Mouse (Mus musculus): Measurements from ENCODE around the gene Kifap3.
"Not testable (repeated sequence)": the region's sequence is repeated elsewhere in the genome, so short reads cannot be mapped to it uniquely, and the experiment has no call there.

Kifap3 gene

GRCm38 (mm10) chr1:163779336-163780115 lies at the start of gene Kifap3:
Gene Kifap3, plus strand, starts transcription at chr1:163779583.
- DNase-seq (ENCODE audit: low read depth, low spot score): peak; percentile 99

DNA sequence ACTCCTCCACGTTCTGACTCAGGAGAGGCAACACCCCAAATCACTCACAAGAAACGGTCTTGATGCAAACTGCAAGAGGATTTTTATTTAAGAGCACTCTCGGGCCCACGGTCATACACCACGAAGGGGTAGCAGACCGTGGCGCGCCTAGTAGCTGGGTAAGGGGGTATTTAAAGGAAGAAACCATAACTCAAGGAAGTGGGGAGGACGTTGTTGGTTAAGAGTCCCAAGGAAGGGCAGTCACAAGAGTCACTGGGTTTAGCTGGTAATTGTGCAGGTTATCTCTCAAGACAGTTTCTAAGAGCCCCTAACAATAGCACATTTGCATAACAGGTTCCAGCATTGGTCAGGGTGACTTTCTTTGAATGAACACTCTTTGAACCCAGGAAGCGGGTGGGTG lies 48.2 kb upstream of the Kifap3 start:
- not testable (repeated sequence) for DNase-seq (ENCODE audit: low read depth, low spot score)

DNA sequence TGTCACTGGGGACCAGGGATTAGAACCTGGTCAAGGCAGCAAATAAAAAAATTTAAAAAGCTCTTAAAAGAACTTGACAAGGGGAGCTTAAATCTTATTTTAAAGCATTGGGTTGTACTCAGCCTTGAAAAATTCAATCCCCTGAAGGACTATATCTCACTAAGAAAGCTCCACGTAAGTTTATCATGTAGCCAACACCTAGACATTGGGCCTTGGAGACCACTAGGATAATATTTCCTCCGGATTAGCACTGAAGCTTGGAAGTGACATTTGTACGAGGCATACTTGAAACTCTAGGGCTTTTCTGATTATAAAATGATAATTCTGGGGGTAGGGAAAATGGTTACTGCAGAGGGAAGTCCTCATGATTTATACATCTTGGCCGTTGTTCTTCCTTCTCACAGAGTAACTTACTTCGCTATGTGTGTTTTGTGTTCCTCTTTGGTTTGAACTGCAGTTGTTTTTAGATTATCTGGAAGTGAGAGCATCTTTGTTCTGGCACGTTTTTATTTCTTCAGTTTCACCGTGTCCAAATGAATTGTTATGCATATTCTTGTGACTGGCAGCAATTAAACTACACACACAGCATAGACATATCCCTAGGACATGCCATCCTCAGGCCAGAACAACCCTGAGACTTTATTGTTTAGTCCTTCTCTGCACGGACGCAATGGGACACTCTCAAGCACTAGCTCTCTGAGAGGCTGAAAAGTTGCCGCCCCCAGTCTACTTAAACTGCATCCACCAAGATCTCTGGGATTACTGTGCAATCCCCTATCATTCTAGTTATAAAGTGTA lies 42.7 kb upstream of the Kifap3 start:
- no peak for DNase-seq (ENCODE audit: low read depth, low spot score)

- no peak for DNase-seq (ENCODE audit: low read depth, low spot score)
Measured at GRCm38 (mm10) chr1:163737239-163737533, 42.2 kb upstream of the Kifap3 start.

- DNase-seq (ENCODE audit: low read depth, low spot score): no peak
Measured at GRCm38 (mm10) chr1:163751360-163751992, 27.9 kb upstream of the Kifap3 start.

- peak; percentile 63 for DNase-seq (ENCODE audit: low read depth, low spot score)
Measured at GRCm38 (mm10) chr1:163757462-163758207, 21.7 kb upstream of the Kifap3 start.

- not testable (repeated sequence) for DNase-seq (ENCODE audit: low read depth, low spot score)
Measured at GRCm38 (mm10) chr1:163783577-163783976, 4.2 kb downstream of the Kifap3 start.

DNA sequence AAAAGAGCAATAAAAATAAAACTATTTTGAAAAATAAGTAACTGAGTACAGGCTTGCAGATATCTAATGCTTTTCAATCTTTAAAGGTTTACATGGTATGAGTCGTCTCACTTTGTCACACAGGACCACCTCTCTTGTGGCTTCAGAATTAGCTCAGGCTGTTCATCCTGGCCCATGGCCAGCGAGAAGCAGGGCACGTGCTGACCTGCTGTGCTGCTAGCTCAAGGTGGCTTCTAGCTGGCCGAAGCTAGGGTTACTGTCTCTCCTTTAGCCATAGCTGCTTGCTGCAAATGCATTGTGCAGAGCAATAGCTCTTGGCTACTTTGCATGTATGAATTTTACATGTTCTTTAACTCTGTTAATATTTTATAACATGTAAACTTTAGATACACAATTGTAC lies 42.0 kb downstream of the Kifap3 start:
- no peak for DNase-seq (ENCODE audit: low read depth, low spot score)

DNA sequence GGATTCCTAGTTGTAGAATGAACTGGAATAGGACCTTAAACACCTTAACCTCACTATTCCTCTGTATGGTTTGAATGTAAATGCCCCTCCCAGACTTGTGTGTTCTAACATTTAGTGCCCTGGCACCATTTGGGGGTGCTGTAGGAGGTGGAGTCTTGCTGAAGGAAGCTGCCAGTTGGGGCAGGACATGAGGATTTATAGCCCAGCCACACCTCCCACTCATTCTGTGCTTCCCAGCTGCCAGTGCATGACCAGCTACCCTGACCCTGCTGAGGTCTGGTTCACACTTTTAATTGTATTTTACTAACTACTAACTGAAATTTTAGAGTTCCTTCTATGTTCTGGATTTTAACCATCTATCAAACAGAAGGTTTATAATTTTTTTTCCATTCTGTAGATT lies 50.1 kb downstream of the Kifap3 start:
- no peak for DNase-seq (ENCODE audit: low read depth, low spot score)

- DNase-seq (ENCODE audit: low read depth, low spot score): no peak
Measured at GRCm38 (mm10) chr1:163834066-163834465, 54.7 kb downstream of the Kifap3 start.

DNA sequence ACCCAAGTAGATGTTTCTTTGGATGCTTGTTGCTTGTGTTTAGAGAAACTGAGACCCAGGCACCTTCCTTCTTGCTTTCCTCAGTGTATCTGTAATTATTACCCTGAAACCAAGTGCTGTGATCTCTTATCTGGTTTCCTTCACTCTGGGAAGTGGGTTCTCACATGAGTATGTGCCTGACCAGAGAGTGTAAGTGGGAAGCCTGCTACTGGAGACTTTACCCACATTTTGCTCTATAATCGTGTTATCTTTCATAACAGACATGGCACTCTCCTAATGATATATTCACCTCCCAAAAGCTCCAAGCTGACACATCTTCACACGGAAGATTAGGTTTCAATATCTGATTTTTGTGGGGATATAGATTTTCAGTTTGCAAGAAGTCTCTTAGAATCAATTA lies 55.7 kb downstream of the Kifap3 start:
- no peak for DNase-seq (ENCODE audit: low read depth, low spot score)

DNA sequence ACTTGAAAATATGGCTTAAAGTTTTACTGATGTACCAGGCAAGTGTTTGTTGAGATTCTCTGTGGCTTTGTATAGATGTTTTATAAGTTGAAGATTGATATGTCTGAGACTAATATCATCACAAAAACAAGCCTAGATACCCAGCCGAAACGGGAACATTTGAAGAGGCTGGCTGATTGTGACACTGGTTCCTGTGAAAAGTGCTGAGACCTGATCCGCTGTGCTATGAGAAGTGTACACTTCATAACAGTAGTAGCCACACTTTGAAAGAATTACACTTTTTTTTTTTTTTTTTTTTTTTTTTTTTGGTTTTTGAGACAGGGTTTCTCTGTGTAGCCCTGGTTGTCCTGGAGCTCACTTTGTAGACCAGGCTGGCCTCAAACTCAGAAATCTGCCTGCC lies 59.1 kb downstream of the Kifap3 start:
- DNase-seq (ENCODE audit: low read depth, low spot score): not testable (repeated sequence)

DNA sequence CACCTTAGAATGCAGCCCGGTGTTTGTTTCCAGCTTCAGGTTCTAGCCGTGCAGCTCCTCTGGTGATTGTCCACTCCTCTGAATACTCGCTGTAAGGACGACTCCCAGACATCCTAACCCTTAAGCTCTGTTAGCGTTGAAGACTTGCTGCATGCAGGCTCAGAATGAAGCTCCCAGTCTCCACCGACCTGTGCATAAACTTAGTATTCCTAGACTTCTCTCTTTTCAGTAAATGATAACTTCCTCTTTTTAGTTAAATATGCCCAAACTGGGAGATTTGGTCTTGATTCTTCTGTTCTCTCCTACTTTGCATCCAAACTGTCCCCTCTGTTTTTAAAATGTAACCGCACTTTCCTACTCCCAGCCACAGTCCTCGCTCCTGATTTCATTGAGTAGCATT lies 61.2 kb downstream of the Kifap3 start:
- no peak for DNase-seq (ENCODE audit: low read depth, low spot score)

- no peak for DNase-seq (ENCODE audit: low read depth, low spot score)
Measured at GRCm38 (mm10) chr1:163842238-163842637, 62.9 kb downstream of the Kifap3 start.

DNA sequence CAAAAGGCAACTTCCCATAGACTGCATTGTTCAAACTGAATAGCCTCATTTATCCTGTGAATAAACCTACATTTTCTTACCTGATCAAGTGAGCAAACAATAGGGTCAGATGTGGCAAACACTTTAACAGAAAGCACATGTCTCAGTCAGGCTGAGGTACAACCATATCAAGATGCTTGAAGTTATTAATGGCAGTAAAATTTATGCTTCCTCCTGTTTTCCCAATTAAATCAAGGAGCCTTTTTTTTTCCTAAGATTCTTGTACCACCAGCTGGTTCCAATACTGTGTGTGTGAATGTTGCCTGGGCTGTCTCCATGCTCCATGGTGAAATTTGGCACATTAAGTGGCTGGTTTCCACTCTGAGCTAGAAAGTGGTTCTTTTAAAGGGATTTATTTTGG lies 64.5 kb downstream of the Kifap3 start:
- DNase-seq (ENCODE audit: low read depth, low spot score): peak; percentile 83

DNA sequence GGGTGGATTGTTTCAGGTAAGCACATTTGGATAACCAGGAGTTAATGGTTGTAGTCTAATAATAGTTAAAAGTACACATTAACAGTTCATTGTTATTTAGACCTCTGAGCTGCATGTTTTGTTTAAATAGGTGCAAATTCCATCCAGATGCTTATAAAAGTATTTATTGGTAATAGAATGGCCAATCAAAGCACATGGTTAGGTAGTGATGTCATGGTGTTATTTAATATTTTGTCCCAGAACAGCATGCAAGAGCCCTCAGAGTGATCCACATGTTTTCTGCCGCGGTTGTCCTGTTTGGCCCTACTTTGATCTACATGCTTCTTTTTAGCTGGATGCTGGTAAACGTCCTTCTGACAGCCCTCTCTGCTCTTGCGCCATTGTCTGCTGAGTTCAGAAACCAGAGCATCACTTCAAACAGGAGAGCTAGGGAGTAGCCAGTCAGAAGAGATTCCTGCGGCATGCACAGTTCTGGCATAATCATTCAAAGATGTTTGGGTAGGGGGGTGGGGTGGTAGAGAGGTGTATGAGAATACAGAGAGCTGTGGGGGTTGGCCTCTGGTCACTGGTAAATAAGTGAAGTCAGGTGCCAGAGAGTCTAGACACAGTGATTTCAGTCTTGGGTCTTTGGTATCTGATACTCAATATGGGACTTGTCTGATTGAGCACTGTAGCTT lies 73.6 kb downstream of the Kifap3 start:
- DNase-seq (ENCODE audit: low read depth, low spot score): peak; percentile 91

GRCm38 (mm10) chr1:163858420-163858819 lies 79.0 kb downstream of the Kifap3 start:
- DNase-seq (ENCODE audit: low read depth, low spot score): no peak

DNA sequence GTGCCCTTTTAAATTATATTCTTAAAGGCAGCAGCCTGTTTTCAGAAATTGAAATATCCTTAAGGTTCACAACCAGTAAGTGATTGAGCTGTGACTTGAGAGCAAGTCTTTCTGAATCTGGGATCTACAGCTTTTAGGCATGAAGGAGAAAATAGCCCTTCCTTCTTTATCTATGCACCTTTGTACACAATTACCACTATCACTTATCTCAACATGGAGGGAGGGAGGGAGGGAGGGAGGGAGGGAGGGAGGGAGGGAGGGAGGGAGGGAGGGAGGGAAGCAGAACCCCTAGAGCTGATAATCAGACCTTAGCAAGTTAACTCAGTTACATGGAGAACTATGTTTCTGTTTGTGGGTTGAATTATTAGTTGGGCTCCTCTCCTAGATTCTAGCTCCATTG lies 82.2 kb downstream of the Kifap3 start:
- no peak for DNase-seq (ENCODE audit: low read depth, low spot score)

- DNase-seq (ENCODE audit: low read depth, low spot score): no peak
Measured at GRCm38 (mm10) chr1:163873158-163873557, 93.8 kb downstream of the Kifap3 start.

DNA sequence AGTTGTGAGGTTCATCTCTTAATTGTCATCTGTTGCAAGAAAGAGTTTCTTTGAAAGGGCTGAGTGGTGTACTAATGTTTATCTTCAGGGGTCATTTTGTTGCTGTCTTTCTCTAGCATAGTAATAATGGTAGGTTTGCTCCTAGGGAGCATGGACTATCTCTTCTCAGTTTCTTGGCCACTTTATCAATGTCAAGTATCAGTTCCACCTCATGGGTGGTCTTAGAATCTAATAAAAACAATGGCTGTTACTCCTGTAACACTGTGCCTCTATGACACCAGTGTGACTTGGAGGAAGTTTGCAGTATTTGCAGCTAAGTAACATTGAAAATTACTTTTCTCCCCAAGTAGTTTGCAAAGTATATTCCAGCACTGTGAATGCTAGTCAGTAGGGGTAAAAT lies 110.2 kb downstream of the Kifap3 start:
- no peak for DNase-seq (ENCODE audit: low read depth, low spot score)

GRCm38 (mm10) chr1:163893294-163893693 lies 113.9 kb downstream of the Kifap3 start:
- DNase-seq (ENCODE audit: low read depth, low spot score): no peak
